Mouse (Mus musculus): ENCODE data around the gene Gm17542. TPM values are rescaled to one million over a fixed set of nuclear protein-coding genes. Genes with fewer than 3 reads are reported as not detected.

Gm17542 gene
- polyA plus RNA-seq, 1 experiment from 2014 or later, result not detected

- ATAC-seq (replicated peaks; ENCODE audit: low FRiP score) (no peak), DNase-seq (ENCODE audit: low spot score) (no peak)
- Histone ChIP-seq H3K27ac (ENCODE audit: low read depth, low read length) (no peak overlapping the region), H3K27me3 (replicated peaks; ENCODE audit: control insufficient read depth, insufficient read depth, low read length) (no peaks in the 10 kb centered on the region), H3K4me1 (replicated peaks; ENCODE audit: control insufficient read depth, insufficient read depth, low read length) (no peaks in the 10 kb centered on the region), H3K4me3 (ENCODE audit: low read depth, low read length) (no peak overlapping the region), H3K4me2 (no peak overlapping the region), H3K9me3 (ENCODE audit: control insufficient read depth, low read length) (no peaks in the 10 kb centered on the region), H3K36me3 (ENCODE audit: control insufficient read depth, insufficient read depth, low read length) (no peaks in the 10 kb centered on the region), H3K9ac (ENCODE audit: low read depth, low read length) (no peak overlapping the region)
- WGBS, result 68% methylated on average over 4 of the region's 4 CpGs
Observed at GRCm38 (mm10) chr10:58698955-58699354, 19.1 kb downstream of the Gm17542 start.

GRCm38 (mm10) chr10:58691051-58691450 is 27.0 kb downstream of the Gm17542 start:
- no peaks in the 10 kb centered on the region for H3K9me3 ChIP-seq (ENCODE audit: control insufficient read depth, low read length)
- H3K27ac ChIP-seq (ENCODE audit: low read depth, low read length), result no peak overlapping the region
- WGBS, result 71% methylated on average over 6 of the region's 7 CpGs
- no peak overlapping the region for H3K9ac ChIP-seq (ENCODE audit: low read depth, low read length)
- ATAC-seq (replicated peaks; ENCODE audit: low FRiP score) (no peak), DNase-seq (ENCODE audit: low spot score) (no peak)
- H3K27me3 ChIP-seq (replicated peaks; ENCODE audit: control insufficient read depth, insufficient read depth, low read length), result no peaks in the 10 kb centered on the region
- H3K4me2 ChIP-seq, result no peak overlapping the region
- H3K4me3 ChIP-seq (ENCODE audit: low read depth, low read length), result no peak overlapping the region
- no peaks in the 10 kb centered on the region for H3K4me1 ChIP-seq (replicated peaks; ENCODE audit: control insufficient read depth, insufficient read depth, low read length)
- H3K36me3 ChIP-seq (ENCODE audit: control insufficient read depth, insufficient read depth, low read length), result no peaks in the 10 kb centered on the region

GRCm38 (mm10) chr10:58679298-58679697 is 38.7 kb downstream of the Gm17542 start:
- no peak overlapping the region for H3K4me2 ChIP-seq
- no peak overlapping the region for H3K27ac ChIP-seq (ENCODE audit: low read depth, low read length)
- H3K9me3 ChIP-seq (ENCODE audit: control insufficient read depth, low read length), result no peaks in the 10 kb centered on the region
- no peaks in the 10 kb centered on the region for H3K36me3 ChIP-seq (ENCODE audit: control insufficient read depth, insufficient read depth, low read length)
- ATAC-seq (replicated peaks; ENCODE audit: low FRiP score) (no peak), DNase-seq (ENCODE audit: low spot score) (no peak)
- H3K4me3 ChIP-seq (ENCODE audit: low read depth, low read length), result no peak overlapping the region
- WGBS, result 73% methylated on average over 6 of the region's 6 CpGs
- no peak overlapping the region for H3K9ac ChIP-seq (ENCODE audit: low read depth, low read length)
- H3K4me1 ChIP-seq (replicated peaks; ENCODE audit: control insufficient read depth, insufficient read depth, low read length), result no peaks in the 10 kb centered on the region
- H3K27me3 ChIP-seq (replicated peaks; ENCODE audit: control insufficient read depth, insufficient read depth, low read length), result no peaks in the 10 kb centered on the region

GRCm38 (mm10) chr10:58675533-58675932 is 42.5 kb downstream of the Gm17542 start, which contains the start of gene Edar:
TSS of gene Edar (minus strand) at chr10:58675654.
- Histone ChIP-seq H3K4me3 (ENCODE audit: low read depth, low read length) (peak within 1 kb of the TSS; percentile 24; the same call in 1 of the 2 replicates), H3K36me3 (ENCODE audit: control insufficient read depth, insufficient read depth, low read length) (no peaks in the 10 kb centered on the region), H3K27ac (ENCODE audit: low read depth, low read length) (no peak within 1 kb of the TSS), H3K4me1 (replicated peaks; ENCODE audit: control insufficient read depth, insufficient read depth, low read length) (no peaks in the 10 kb centered on the region), H3K9me3 (ENCODE audit: control insufficient read depth, low read length) (no peaks in the 10 kb centered on the region), H3K4me2 (peak within 1 kb of the TSS; percentile 54), H3K27me3 (replicated peaks; ENCODE audit: control insufficient read depth, insufficient read depth, low read length) (no peaks in the 10 kb centered on the region; the same call in 1 of the 2 replicates), H3K9ac (ENCODE audit: low read depth, low read length) (no peak within 1 kb of the TSS)
- peak; percentile 66 for DNase-seq (ENCODE audit: low spot score)
- 0 out of 2 replicates have a peak, but pooled peaks have one; percentile 20 for ATAC-seq (replicated peaks; ENCODE audit: low FRiP score)
- WGBS, result 5% methylated on average over 20 of the region's 20 CpGs

DNA sequence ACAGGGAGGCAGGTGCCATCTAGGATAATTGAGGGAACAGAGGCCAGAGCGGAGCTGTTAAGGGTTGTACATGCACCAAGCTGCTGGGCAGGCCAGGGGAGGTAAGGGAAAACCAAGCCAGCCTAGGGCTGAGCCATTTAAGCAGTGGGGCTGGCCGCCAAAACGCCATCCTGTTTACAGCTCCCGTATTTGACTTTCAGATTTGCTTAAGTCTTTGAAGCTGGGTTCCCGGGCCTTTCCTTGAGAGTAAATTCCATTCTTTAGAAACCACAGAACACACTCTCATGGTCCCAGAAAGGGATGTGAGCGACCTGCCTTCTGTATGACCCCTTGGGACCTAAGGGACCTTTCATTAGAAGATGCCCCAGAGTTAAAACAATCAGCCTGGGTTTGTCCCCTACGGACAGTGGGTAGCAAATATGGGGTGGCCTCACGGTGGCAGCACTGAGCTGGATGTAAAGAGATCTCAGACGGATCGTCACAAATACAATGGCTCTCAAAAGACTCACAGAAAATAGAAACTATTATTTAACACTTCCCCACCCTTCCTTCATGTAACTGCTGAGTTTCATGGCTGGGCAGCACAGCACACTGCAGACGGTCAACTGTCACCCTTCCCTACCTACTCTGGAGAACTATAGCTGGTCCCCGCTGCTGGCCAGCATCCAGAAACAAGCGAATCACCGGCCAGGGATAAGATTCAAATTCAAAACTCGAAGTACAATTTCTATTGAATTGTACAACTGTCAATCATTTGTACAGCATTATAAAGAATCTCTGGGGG is 44.5 kb downstream of the Gm17542 start:
- H3K4me3 ChIP-seq (ENCODE audit: low read depth, low read length), result no peak overlapping the region
- no peak overlapping the region for H3K9ac ChIP-seq (ENCODE audit: low read depth, low read length)
- H3K27me3 ChIP-seq (replicated peaks; ENCODE audit: control insufficient read depth, insufficient read depth, low read length), result no peaks in the 10 kb centered on the region; the same call in 1 of the 2 replicates
- H3K9me3 ChIP-seq (ENCODE audit: control insufficient read depth, low read length), result no peaks in the 10 kb centered on the region
- DNase-seq (ENCODE audit: low spot score) (no peak), ATAC-seq (replicated peaks; ENCODE audit: low FRiP score) (no peak)
- no peaks in the 10 kb centered on the region for H3K4me1 ChIP-seq (replicated peaks; ENCODE audit: control insufficient read depth, insufficient read depth, low read length)
- 44% methylated on average over 15 of the region's 15 CpGs for WGBS
- H3K4me2 ChIP-seq, result no peak overlapping the region
- no peaks in the 10 kb centered on the region for H3K36me3 ChIP-seq (ENCODE audit: control insufficient read depth, insufficient read depth, low read length)
- no peak overlapping the region for H3K27ac ChIP-seq (ENCODE audit: low read depth, low read length)

GRCm38 (mm10) chr10:58672557-58673277 is 45.3 kb downstream of the Gm17542 start:
- no peak overlapping the region for H3K4me3 ChIP-seq (ENCODE audit: low read depth, low read length)
- H3K36me3 ChIP-seq (ENCODE audit: control insufficient read depth, insufficient read depth, low read length), result no peaks in the 10 kb centered on the region
- DNase-seq (ENCODE audit: low spot score) (no peak), ATAC-seq (replicated peaks; ENCODE audit: low FRiP score) (no peak)
- H3K4me1 ChIP-seq (replicated peaks; ENCODE audit: control insufficient read depth, insufficient read depth, low read length), result no peaks in the 10 kb centered on the region
- no peaks in the 10 kb centered on the region for H3K9me3 ChIP-seq (ENCODE audit: control insufficient read depth, low read length)
- WGBS, result 70% methylated on average over 10 of the region's 10 CpGs
- H3K27me3 ChIP-seq (replicated peaks; ENCODE audit: control insufficient read depth, insufficient read depth, low read length), result no peaks in the 10 kb centered on the region; the same call in 1 of the 2 replicates
- no peak overlapping the region for H3K4me2 ChIP-seq
- H3K27ac ChIP-seq (ENCODE audit: low read depth, low read length), result no peak overlapping the region
- no peak overlapping the region for H3K9ac ChIP-seq (ENCODE audit: low read depth, low read length)

- DNase-seq (ENCODE audit: low spot score), result no peak
- 87% methylated on average over 5 of the region's 5 CpGs for WGBS
- no peaks in the 10 kb centered on the region for H3K36me3 ChIP-seq (ENCODE audit: control insufficient read depth, insufficient read depth, low read length)
Observed at GRCm38 (mm10) chr10:58663868-58664267, 54.1 kb downstream of the Gm17542 start.

More at GRCm38 (mm10) chr10:58663868-58664267, 54.1 kb downstream of the Gm17542 start:
- H3K9me3 ChIP-seq (ENCODE audit: control insufficient read depth, low read length), result no peaks in the 10 kb centered on the region
- no peak overlapping the region for H3K27ac ChIP-seq (ENCODE audit: low read depth, low read length)
- H3K4me3 ChIP-seq (ENCODE audit: low read depth, low read length), result no peak overlapping the region
- no peak overlapping the region for H3K9ac ChIP-seq (ENCODE audit: low read depth, low read length)
- no peak overlapping the region for H3K4me2 ChIP-seq
- no peaks in the 10 kb centered on the region for H3K27me3 ChIP-seq (replicated peaks; ENCODE audit: control insufficient read depth, insufficient read depth, low read length)
- no peak for ATAC-seq (replicated peaks; ENCODE audit: low FRiP score)
- H3K4me1 ChIP-seq (replicated peaks; ENCODE audit: control insufficient read depth, insufficient read depth, low read length), result no peaks in the 10 kb centered on the region
